Mouse (Mus musculus): ENCODE measurements at regions not wholly inside any gene's neighbourhood (a gene's known extent, or its start where the extent isn't known, plus 50 kb on each side); places are given as distances from the start of the nearest gene placed in this dataset.

GRCm38 (mm10) chr15:13320599-13321348 is 147.3 kb upstream of the Cdh6 start:
- Histone ChIP-seq H3K9ac (ENCODE audit: low read length) (no peak overlapping the region), H3K4me3 (ENCODE audit: low read depth, low read length) (no peak overlapping the region), H3K4me2 (replicated peaks; ENCODE audit: low read depth) (no peak overlapping the region), H3K4me1 (replicated peaks; ENCODE audit: control insufficient read depth, insufficient read depth) (no peaks in the 10 kb centered on the region), H3K9me3 (ENCODE audit: control insufficient read depth, low read length) (no peaks in the 10 kb centered on the region), H3K27me3 (ENCODE audit: control insufficient read depth, insufficient read depth, low read length) (no peaks in the 10 kb centered on the region), H3K27ac (replicated peaks) (no peak overlapping the region), H3K36me3 (ENCODE audit: control insufficient read depth, insufficient read depth, low read length) (no peaks in the 10 kb centered on the region)
- ATAC-seq (ENCODE audit: low FRiP score, low TSS enrichment) (no peak), DNase-seq (ENCODE audit: low spot score) (no peak)
- 68% methylated on average over 10 of the region's 10 CpGs for WGBS
- TF ChIP-seq EP300 (optimal IDR thresholded peaks at IDR 0.05) (no peak), CTCF (IDR thresholded peaks at IDR 0.05; ENCODE audit: low read depth) (no peak)

- Histone ChIP-seq H3K27ac (replicated peaks) (no peak overlapping the region), H3K4me3 (ENCODE audit: low read depth, low read length) (no peak overlapping the region), H3K36me3 (ENCODE audit: control insufficient read depth, insufficient read depth, low read length) (no peaks in the 10 kb centered on the region), H3K4me1 (replicated peaks; ENCODE audit: control insufficient read depth, insufficient read depth) (no peaks in the 10 kb centered on the region), H3K27me3 (ENCODE audit: control insufficient read depth, insufficient read depth, low read length) (no peaks in the 10 kb centered on the region), H3K4me2 (replicated peaks; ENCODE audit: low read depth) (no peak overlapping the region), H3K9me3 (ENCODE audit: control insufficient read depth, low read length) (no peaks in the 10 kb centered on the region), H3K9ac (ENCODE audit: low read length) (no peak overlapping the region)
- DNase-seq (ENCODE audit: low spot score) (no peak), ATAC-seq (ENCODE audit: low FRiP score, low TSS enrichment) (no peak)
- WGBS: 65% methylated on average over 6 of the region's 6 CpGs
- TF ChIP-seq EP300 (optimal IDR thresholded peaks at IDR 0.05): no peak
- TF ChIP-seq CTCF (IDR thresholded peaks at IDR 0.05; ENCODE audit: low read depth): no peak
Observed at GRCm38 (mm10) chr15:13304562-13304961, 131.1 kb upstream of the Cdh6 start.

- no peak for ATAC-seq (ENCODE audit: low FRiP score, low TSS enrichment)
- Histone ChIP-seq H3K4me1 (replicated peaks; ENCODE audit: control insufficient read depth, insufficient read depth) (no peaks in the 10 kb centered on the region), H3K9me3 (ENCODE audit: control insufficient read depth, low read length) (no peaks in the 10 kb centered on the region), H3K4me3 (ENCODE audit: low read depth, low read length) (no peak overlapping the region), H3K27me3 (ENCODE audit: control insufficient read depth, insufficient read depth, low read length) (no peaks in the 10 kb centered on the region), H3K9ac (ENCODE audit: low read length) (no peak overlapping the region), H3K27ac (replicated peaks) (no peak overlapping the region), H3K36me3 (ENCODE audit: control insufficient read depth, insufficient read depth, low read length) (no peaks in the 10 kb centered on the region), H3K4me2 (replicated peaks; ENCODE audit: low read depth) (no peak overlapping the region)
- 77% methylated on average over 7 of the region's 7 CpGs for WGBS
- no peak for TF ChIP-seq EP300 (optimal IDR thresholded peaks at IDR 0.05)
- no peak for TF ChIP-seq CTCF (IDR thresholded peaks at IDR 0.05; ENCODE audit: low read depth)
- no peak for DNase-seq (ENCODE audit: low spot score)
Observed at GRCm38 (mm10) chr15:13303456-13303855, 130.0 kb upstream of the Cdh6 start.

GRCm38 (mm10) chr15:13302672-13303071 is 129.2 kb upstream of the Cdh6 start:
- Histone ChIP-seq H3K4me3 (ENCODE audit: low read depth, low read length) (no peak overlapping the region), H3K4me2 (replicated peaks; ENCODE audit: low read depth) (no peak overlapping the region), H3K36me3 (ENCODE audit: control insufficient read depth, insufficient read depth, low read length) (no peaks in the 10 kb centered on the region), H3K4me1 (replicated peaks; ENCODE audit: control insufficient read depth, insufficient read depth) (no peaks in the 10 kb centered on the region), H3K9me3 (ENCODE audit: control insufficient read depth, low read length) (no peaks in the 10 kb centered on the region), H3K27me3 (ENCODE audit: control insufficient read depth, insufficient read depth, low read length) (no peaks in the 10 kb centered on the region), H3K9ac (ENCODE audit: low read length) (no peak overlapping the region), H3K27ac (replicated peaks) (no peak overlapping the region)
- no peak for ATAC-seq (ENCODE audit: low FRiP score, low TSS enrichment)
- DNase-seq (ENCODE audit: low spot score): no peak
- 84% methylated on average over 6 of the region's 6 CpGs for WGBS
- no peak for TF ChIP-seq CTCF (IDR thresholded peaks at IDR 0.05; ENCODE audit: low read depth)
- no peak for TF ChIP-seq EP300 (optimal IDR thresholded peaks at IDR 0.05)

GRCm38 (mm10) chr15:13296967-13297366 is 123.5 kb upstream of the Cdh6 start:
- Histone ChIP-seq H3K36me3 (ENCODE audit: control insufficient read depth, insufficient read depth, low read length) (no peaks in the 10 kb centered on the region), H3K27ac (replicated peaks) (no peak overlapping the region), H3K4me3 (ENCODE audit: low read depth, low read length) (no peak overlapping the region), H3K4me1 (replicated peaks; ENCODE audit: control insufficient read depth, insufficient read depth) (no peaks in the 10 kb centered on the region), H3K27me3 (ENCODE audit: control insufficient read depth, insufficient read depth, low read length) (no peaks in the 10 kb centered on the region), H3K9ac (ENCODE audit: low read length) (no peak overlapping the region), H3K9me3 (ENCODE audit: control insufficient read depth, low read length) (no peaks in the 10 kb centered on the region), H3K4me2 (replicated peaks; ENCODE audit: low read depth) (no peak overlapping the region)
- no peak for TF ChIP-seq EP300 (optimal IDR thresholded peaks at IDR 0.05)
- TF ChIP-seq CTCF (IDR thresholded peaks at IDR 0.05; ENCODE audit: low read depth): no peak
- ATAC-seq (ENCODE audit: low FRiP score, low TSS enrichment) (no peak), DNase-seq (ENCODE audit: low spot score) (no peak)
- 44% methylated on average over 6 of the region's 6 CpGs for WGBS

GRCm38 (mm10) chr15:13289064-13289463 is 115.6 kb upstream of the Cdh6 start:
- no peak for DNase-seq (ENCODE audit: low spot score)
- no peak for TF ChIP-seq EP300 (optimal IDR thresholded peaks at IDR 0.05)
- TF ChIP-seq CTCF (IDR thresholded peaks at IDR 0.05; ENCODE audit: low read depth): no peak
- Histone ChIP-seq H3K4me3 (ENCODE audit: low read depth, low read length) (no peak overlapping the region), H3K36me3 (ENCODE audit: control insufficient read depth, insufficient read depth, low read length) (no peaks in the 10 kb centered on the region), H3K9ac (ENCODE audit: low read length) (no peak overlapping the region), H3K9me3 (ENCODE audit: control insufficient read depth, low read length) (no peaks in the 10 kb centered on the region), H3K4me2 (replicated peaks; ENCODE audit: low read depth) (no peak overlapping the region), H3K27me3 (ENCODE audit: control insufficient read depth, insufficient read depth, low read length) (no peaks in the 10 kb centered on the region), H3K4me1 (replicated peaks; ENCODE audit: control insufficient read depth, insufficient read depth) (no peaks in the 10 kb centered on the region), H3K27ac (replicated peaks) (no peak overlapping the region)
- 65% methylated on average over 3 of the region's 3 CpGs for WGBS
- no peak for ATAC-seq (ENCODE audit: low FRiP score, low TSS enrichment)
